Mouse (Mus musculus) hindbrain, embryonic 16.5 days (tissue): ENCODE measurements around the gene Tuba4a. TPM values are rescaled to one million over a fixed set of nuclear protein-coding genes. Genes with fewer than 3 reads are reported as not detected.

Experiments used
- ATAC-seq: fragments of 200-750 bp; cut with Nextera tagmentation; 2 replicates; pipeline ENCODE4 v1.8.0; 2017; ENCODE audit warnings: moderate TSS enrichment, moderate library complexity
- H3K27ac ChIP-seq: fragments of 300-500 bp; sonication (generic); 2 replicates; pipeline ENCODE4 v1.5.1; 2014; ENCODE audit warnings: low read depth, mild to moderate bottlenecking, control low read depth, low read length, moderate library complexity
- H3K27me3 ChIP-seq: fragments of 300-500 bp; sonication (generic); replicated peaks from 2 replicates; pipeline ENCODE4 v1.6.1; 2014; ENCODE audit warnings: low read length; ENCODE audit not compliant: control insufficient read depth, insufficient read depth
- H3K36me3 ChIP-seq: fragments of 300-500 bp; sonication (generic); 2 replicates; pipeline ENCODE4 v1.6.1; 2014; ENCODE audit warnings: mild to moderate bottlenecking, low read length, moderate library complexity, mixed read lengths; ENCODE audit not compliant: control insufficient read depth, insufficient read depth
- H3K4me1 ChIP-seq: fragments of 300-500 bp; sonication (generic); 2 replicates; pipeline ENCODE4 v1.6.1; 2014; ENCODE audit warnings: low read depth, low read length; ENCODE audit not compliant: control insufficient read depth, insufficient read depth
- H3K4me2 ChIP-seq: fragments of 300-500 bp; sonication (generic); 2 replicates; pipeline ENCODE4 v1.6.1; 2014; ENCODE audit warnings: mild to moderate bottlenecking, low read length, control low read depth, moderate library complexity
- H3K4me3 ChIP-seq: fragments of 300-500 bp; sonication (generic); 2 replicates; pipeline ENCODE4 v1.5.1; 2014; ENCODE audit warnings: mild to moderate bottlenecking, low read length, control low read depth, moderate library complexity
- H3K9ac ChIP-seq: fragments of 300-500 bp; sonication (generic); 2 replicates; pipeline ENCODE4 v1.6.1; 2014; ENCODE audit warnings: low read depth, mild to moderate bottlenecking, control low read depth, low read length, moderate library complexity
- H3K9me3 ChIP-seq: fragments of 300-500 bp; sonication (generic); 2 replicates; pipeline ENCODE4 v1.6.1; 2014; ENCODE audit warnings: mild to moderate bottlenecking, low read length, moderate library complexity; ENCODE audit not compliant: control insufficient read depth
- WGBS: fragments of 180-500 bp; shearing (Covaris S2); extraction: QIAGEN DNeasy Blood & Tissue Kit; methylation state at CpG from one replicate; pipeline ENCODE4 v1.1.7; 2014; 5-methylcytosine and 5-hydroxymethylcytosine counted together
- polyA plus RNA-seq: library from polyadenylated mRNA; unstranded; fragments of >200 nt; fragmentation: Nextera tagmentation; extraction: Ambion mirVana; gene quantifications from 2 replicates; pipeline ENCODE4 v1.2.1, GENCODE M21; 2015

Tuba4a gene
- polyA plus RNA-seq, 1 experiment from 2014 or later: 74.1 TPM

- Histone ChIP-seq H3K27me3 (no peaks in the 10 kb centered on the region), H3K36me3 (peaks cover 14% of the 10 kb centered on the region)
These were observed 27.2 kb downstream of the Tuba4a start for GRCm38 (mm10) chr1:75192452-75192851.

DNA sequence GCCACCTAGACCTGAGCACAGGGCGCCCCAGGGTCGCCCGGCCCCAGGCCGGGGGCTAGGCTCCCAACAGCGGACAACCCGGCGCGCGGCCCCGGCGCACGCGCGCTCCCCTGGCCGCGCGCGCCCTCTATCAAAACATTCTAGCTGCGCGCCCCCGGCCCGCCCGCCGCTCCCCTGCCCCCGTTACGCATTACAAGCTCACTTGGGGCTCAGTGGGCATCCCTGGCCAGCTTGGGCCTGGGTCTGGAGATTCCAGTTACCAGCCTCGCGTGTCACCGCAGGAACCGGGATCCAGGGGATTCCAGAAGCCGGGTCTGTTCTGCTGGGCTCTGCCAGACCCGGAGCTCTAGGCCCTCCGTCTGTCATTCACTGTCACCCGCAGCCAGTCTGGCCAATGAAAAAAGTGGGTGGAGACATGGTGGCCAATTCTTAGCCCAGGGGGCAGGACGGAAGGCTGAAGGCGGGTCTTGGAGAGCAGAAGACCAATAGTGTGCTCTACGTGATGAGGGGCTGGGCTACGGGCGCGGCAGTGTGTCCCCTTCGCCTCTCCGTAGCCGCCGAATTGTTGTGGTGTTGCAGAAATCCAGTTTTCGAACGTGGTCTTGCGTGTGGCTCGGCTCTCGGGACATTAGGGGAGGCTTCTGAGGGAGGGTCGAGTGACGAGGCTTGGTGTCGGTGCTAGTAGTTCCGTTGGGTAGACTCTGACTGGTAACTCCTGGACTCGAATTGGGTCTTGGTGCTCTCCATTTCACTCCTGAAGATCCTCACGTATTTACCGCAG, 27.9 kb downstream of the Tuba4a start, which contains the start of the genes Ankzf1 and Atg9a:
TSS of gene Ankzf1 (plus strand) at position 530 of the 781 bp plus-strand sequence.
TSS of gene Atg9a (minus strand) at position 575 of the 781 bp plus-strand sequence.
- H3K27me3 ChIP-seq: no peaks in the 10 kb centered on the region
- peak; percentile 100 for ATAC-seq

More at GRCm38 (mm10) chr1:75192452-75192851, 27.2 kb downstream of the Tuba4a start:
- under 1% methylated on average over 19 of the region's 19 CpGs for WGBS
- Histone ChIP-seq H3K27ac (peak overlapping the region; percentile 91), H3K9ac (peak overlapping the region; percentile 93), H3K4me1 (peaks cover 19% of the 10 kb centered on the region), H3K9me3 (no peaks in the 10 kb centered on the region), H3K4me2 (peak overlapping the region; percentile 98), H3K4me3 (peak overlapping the region; percentile 85)
- ATAC-seq: no peak

DNA sequence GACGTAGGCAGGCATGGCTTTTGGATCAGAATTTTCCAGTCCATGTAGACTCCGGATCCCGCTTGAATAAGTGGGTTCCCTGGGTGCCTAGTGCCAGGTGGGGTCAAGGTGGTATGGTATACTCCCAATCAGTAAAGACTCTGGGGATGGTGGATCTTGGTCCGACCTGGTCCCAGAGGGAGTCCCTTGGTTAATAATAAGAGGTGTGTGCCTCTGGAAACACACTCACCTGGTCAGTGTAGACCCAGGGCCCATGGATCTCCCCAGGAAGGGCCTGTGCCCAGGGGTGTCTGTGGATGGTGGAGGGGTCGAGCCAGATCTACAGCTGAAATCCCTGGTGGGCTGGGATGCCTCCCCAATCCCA, 28.4 kb downstream of the Tuba4a start:
- peak overlapping the region; percentile 98 for H3K27ac ChIP-seq
- H3K4me3 ChIP-seq: peak overlapping the region; percentile 85
- no peaks in the 10 kb centered on the region for H3K9me3 ChIP-seq
- H3K9ac ChIP-seq: peak overlapping the region; percentile 96
- peaks cover 22% of the 10 kb centered on the region for H3K36me3 ChIP-seq
- WGBS: 39% methylated on average over 5 of the region's 5 CpGs
- H3K4me1 ChIP-seq: peaks cover 19% of the 10 kb centered on the region
- no peaks in the 10 kb centered on the region for H3K27me3 ChIP-seq
- ATAC-seq: no peak
- peak overlapping the region; percentile 80 for H3K4me2 ChIP-seq

More for the DNA sequence above, 27.9 kb downstream of the Tuba4a start, which contains the start of the genes Ankzf1 and Atg9a:
- H3K36me3 ChIP-seq: peaks cover 18% of the 10 kb centered on the region
- H3K4me1 ChIP-seq: peaks cover 19% of the 10 kb centered on the region
- WGBS: under 1% methylated on average over 39 of the region's 56 CpGs
- H3K9me3 ChIP-seq: no peaks in the 10 kb centered on the region
- peak within 1 kb of the TSS; percentile 98 for H3K27ac ChIP-seq
- H3K4me2 ChIP-seq: peak within 1 kb of the TSS; percentile 98
- peak within 1 kb of the TSS; percentile 96 for H3K9ac ChIP-seq
- peak within 1 kb of the TSS; percentile 85 for H3K4me3 ChIP-seq

GRCm38 (mm10) chr1:75190577-75190976, 29.1 kb downstream of the Tuba4a start:
- no peak overlapping the region for H3K4me3 ChIP-seq
- H3K4me2 ChIP-seq: peak overlapping the region; percentile 80
- H3K9me3 ChIP-seq: no peaks in the 10 kb centered on the region
- no peak overlapping the region; the same call in 1 of the 2 replicates for H3K9ac ChIP-seq
- no peak for ATAC-seq
- WGBS: 74% methylated on average over 2 of the region's 2 CpGs
- H3K27me3 ChIP-seq: no peaks in the 10 kb centered on the region
- no peak overlapping the region for H3K27ac ChIP-seq
- H3K4me1 ChIP-seq: peaks cover 19% of the 10 kb centered on the region
- peaks cover 23% of the 10 kb centered on the region for H3K36me3 ChIP-seq

DNA sequence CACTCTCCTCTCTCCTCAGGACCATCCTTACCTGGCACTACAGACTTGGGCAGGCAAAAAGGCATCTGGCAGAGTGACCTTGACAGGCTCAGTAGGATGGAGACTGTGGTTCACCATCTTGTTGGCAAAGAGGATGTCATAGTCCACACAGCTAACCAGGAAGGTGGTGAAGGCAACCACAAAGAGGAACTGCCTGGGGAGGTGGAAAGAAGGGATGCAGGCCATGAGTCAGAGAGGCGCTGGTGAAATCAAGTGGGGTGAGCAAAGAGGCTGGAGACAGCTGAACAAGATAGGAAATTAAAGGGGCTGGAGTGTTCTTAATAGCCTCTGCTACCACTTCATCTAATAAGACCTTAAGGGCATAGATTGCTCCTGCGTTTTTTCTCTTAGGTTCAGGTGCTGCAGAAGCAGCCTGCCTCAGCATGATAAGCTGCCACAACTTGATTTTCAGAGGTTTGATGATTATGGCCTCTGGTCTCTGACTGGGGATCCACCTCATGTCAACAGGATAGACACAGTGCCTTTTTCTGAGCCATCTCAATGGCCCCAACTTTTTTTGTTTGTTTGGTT, 31.7 kb downstream of the Tuba4a start:
- H3K4me1 ChIP-seq: peaks cover 15% of the 10 kb centered on the region
- no peaks in the 10 kb centered on the region for H3K27me3 ChIP-seq
- H3K27ac ChIP-seq: no peak overlapping the region
- WGBS: 89% methylated on average over 2 of the region's 2 CpGs
- H3K9me3 ChIP-seq: no peaks in the 10 kb centered on the region
- H3K4me2 ChIP-seq: no peak overlapping the region
- no peak for ATAC-seq
- no peak overlapping the region for H3K9ac ChIP-seq
- peaks cover 33% of the 10 kb centered on the region for H3K36me3 ChIP-seq
- no peak overlapping the region for H3K4me3 ChIP-seq

DNA sequence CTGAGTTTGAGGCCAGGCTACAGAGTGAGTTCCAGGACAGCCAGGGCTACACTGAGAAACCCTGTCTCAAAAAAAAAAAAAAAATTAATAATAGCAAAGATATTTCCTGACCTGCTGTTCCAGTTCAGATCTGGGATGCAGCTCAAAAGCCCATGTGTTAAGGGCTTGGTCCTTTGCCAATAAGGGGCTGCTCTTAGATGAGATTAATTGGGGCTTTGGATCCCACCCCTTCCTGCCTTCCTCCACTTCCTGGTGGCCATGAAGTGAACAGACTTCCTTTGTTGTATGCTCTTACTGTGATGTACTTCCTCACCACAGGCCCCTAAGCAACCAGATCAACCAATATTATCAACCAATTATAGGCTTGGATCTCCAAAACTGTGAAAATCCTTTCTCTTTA, 32.5 kb downstream of the Tuba4a start:
- no peaks in the 10 kb centered on the region for H3K9me3 ChIP-seq
- no peak overlapping the region for H3K9ac ChIP-seq
- H3K4me1 ChIP-seq: peaks cover 12% of the 10 kb centered on the region
- H3K36me3 ChIP-seq: peaks cover 40% of the 10 kb centered on the region
- no peak overlapping the region for H3K4me3 ChIP-seq
- no peak for ATAC-seq
- no peaks in the 10 kb centered on the region for H3K27me3 ChIP-seq
- H3K4me2 ChIP-seq: no peak overlapping the region
- no peak overlapping the region for H3K27ac ChIP-seq

GRCm38 (mm10) chr1:75185495-75185894, 34.2 kb downstream of the Tuba4a start:
- no peaks in the 10 kb centered on the region for H3K9me3 ChIP-seq
- peaks cover 8% of the 10 kb centered on the region for H3K4me1 ChIP-seq
- H3K27me3 ChIP-seq: no peaks in the 10 kb centered on the region
- ATAC-seq: no peak
- 89% methylated on average over 11 of the region's 11 CpGs for WGBS
- H3K9ac ChIP-seq: no peak overlapping the region
- no peak overlapping the region for H3K4me3 ChIP-seq
- peaks cover 48% of the 10 kb centered on the region for H3K36me3 ChIP-seq
- no peak overlapping the region for H3K4me2 ChIP-seq
- no peak overlapping the region for H3K27ac ChIP-seq

DNA sequence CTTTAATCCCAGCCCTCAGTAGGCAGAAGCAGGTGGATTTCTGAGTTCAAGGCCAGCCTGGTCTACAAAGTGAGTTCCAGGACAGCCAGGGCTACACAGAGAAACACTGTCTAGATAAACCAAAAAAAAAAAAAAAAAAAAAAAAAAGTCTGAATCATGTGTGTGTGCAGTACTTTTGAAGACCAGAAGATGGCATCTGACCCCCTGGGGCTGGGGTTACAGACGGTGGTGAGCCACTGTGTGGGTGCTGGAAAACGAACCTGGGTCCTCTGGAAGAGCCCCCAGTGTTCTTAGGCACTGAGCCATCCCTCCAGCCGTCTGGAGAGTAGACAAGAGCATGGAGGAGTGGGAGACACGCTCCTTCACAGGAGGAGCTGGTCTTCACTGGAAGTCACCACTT, 37.5 kb downstream of the Tuba4a start:
- 76% methylated on average over 4 of the region's 4 CpGs for WGBS
- H3K9me3 ChIP-seq: no peaks in the 10 kb centered on the region
- H3K4me1 ChIP-seq: peaks cover 22% of the 10 kb centered on the region
- peaks cover 44% of the 10 kb centered on the region for H3K36me3 ChIP-seq
- H3K9ac ChIP-seq: no peak overlapping the region
- H3K27me3 ChIP-seq: no peaks in the 10 kb centered on the region
- no peak overlapping the region for H3K4me2 ChIP-seq
- H3K4me3 ChIP-seq: no peak overlapping the region
- H3K27ac ChIP-seq: no peak overlapping the region
- ATAC-seq: no peak

DNA sequence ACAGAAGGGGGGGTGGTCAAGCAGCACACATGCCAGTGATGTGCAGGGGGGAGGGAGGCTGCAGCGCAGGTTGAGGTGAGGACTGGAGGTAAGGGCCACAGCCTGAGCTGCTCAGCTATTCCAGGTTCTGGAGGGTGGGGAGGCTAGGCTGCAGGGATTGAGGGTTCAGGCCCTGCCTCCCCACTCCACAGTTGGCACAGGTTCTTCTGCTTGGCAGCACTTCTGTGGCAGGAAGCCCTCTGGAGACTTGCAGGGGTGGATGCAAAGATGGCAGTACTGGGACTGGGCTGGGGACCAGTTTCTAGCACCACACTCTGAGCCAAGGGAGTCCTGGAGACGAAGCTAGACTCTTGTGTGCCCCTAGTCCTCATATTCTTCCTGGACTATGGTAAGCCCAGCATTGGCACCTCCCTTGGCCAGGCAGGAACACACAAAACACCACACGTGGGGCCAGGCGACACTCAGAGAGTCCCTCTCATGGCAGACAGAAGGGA, 38.2 kb downstream of the Tuba4a start:
- no peaks in the 10 kb centered on the region for H3K9me3 ChIP-seq
- ATAC-seq: no peak

More for the DNA sequence above, 38.2 kb downstream of the Tuba4a start:
- H3K4me2 ChIP-seq: no peak overlapping the region
- H3K27me3 ChIP-seq: no peaks in the 10 kb centered on the region
- peaks cover 39% of the 10 kb centered on the region for H3K36me3 ChIP-seq
- no peak overlapping the region for H3K9ac ChIP-seq
- no peak overlapping the region for H3K27ac ChIP-seq
- WGBS: 86% methylated on average over 4 of the region's 4 CpGs
- no peak overlapping the region for H3K4me3 ChIP-seq
- peaks cover 22% of the 10 kb centered on the region for H3K4me1 ChIP-seq
